Mouse (Mus musculus) limb, embryonic 15.5 days (tissue): ENCODE results near the gene Rnf5. TPM values are rescaled to one million over a fixed set of nuclear protein-coding genes. Genes with fewer than 3 reads are reported as not detected.

ENCODE experiments used
- ATAC-seq: fragments of 200-750 bp; cut with Nextera tagmentation; 2 replicates; pipeline ENCODE4 v1.8.0; 2017; ENCODE audit warnings: low read depth, moderate TSS enrichment; ENCODE audit not compliant: insufficient number of reproducible peaks, low FRiP score, low TSS enrichment
- H3K27ac ChIP-seq: fragments of 300-500 bp; sonication (generic); 2 replicates; pipeline ENCODE4 v1.5.1; 2015; ENCODE audit warnings: moderate library complexity, mild to moderate bottlenecking, inconsistent platforms
- H3K27me3 ChIP-seq: fragments of 300-500 bp; sonication (generic); 2 replicates; pipeline ENCODE4 v1.6.1; 2015; ENCODE audit warnings: inconsistent platforms
- H3K36me3 ChIP-seq: fragments of 300-500 bp; sonication (generic); 2 replicates; pipeline ENCODE4 v1.6.1; 2015; ENCODE audit warnings: inconsistent platforms
- H3K4me1 ChIP-seq: fragments of 300-500 bp; sonication (generic); 2 replicates; pipeline ENCODE4 v1.6.1; 2015; ENCODE audit warnings: inconsistent platforms
- H3K4me2 ChIP-seq: fragments of 300-500 bp; sonication (generic); 2 replicates; pipeline ENCODE4 v1.6.1; 2015; ENCODE audit warnings: mild to moderate bottlenecking, inconsistent platforms
- H3K4me3 ChIP-seq: fragments of 300-500 bp; sonication (generic); 2 replicates; pipeline ENCODE4 v1.5.1; 2015; ENCODE audit warnings: mild to moderate bottlenecking, inconsistent platforms
- H3K9ac ChIP-seq: fragments of 300-500 bp; sonication (generic); 2 replicates; pipeline ENCODE4 v1.6.1; 2015; ENCODE audit warnings: inconsistent platforms
- H3K9me3 ChIP-seq: fragments of 300-500 bp; sonication (generic); 2 replicates; pipeline ENCODE4 v1.6.1; 2016; ENCODE audit warnings: inconsistent platforms
- WGBS: fragments of 180-500 bp; shearing (Covaris S2); methylation state at CpG from one replicate; pipeline ENCODE4 v1.1.7; 2015; 5-methylcytosine and 5-hydroxymethylcytosine counted together
- polyA plus RNA-seq: library from polyadenylated mRNA; unstranded; fragments of >200 nt; fragmentation: Nextera tagmentation; extraction: Ambion mirVana; gene quantifications from 2 replicates; pipeline ENCODE4 v1.2.1, GENCODE M21; 2015

Rnf5 gene
- polyA plus RNA-seq, 1 experiment from 2014 or later = 107 TPM

- H3K9me3 ChIP-seq = no peaks in the 10 kb centered on the region
- no peaks in the 10 kb centered on the region for H3K27me3 ChIP-seq
- peak overlapping the region; percentile 94 for H3K9ac ChIP-seq
- peaks cover 53% of the 10 kb centered on the region for H3K4me1 ChIP-seq
- H3K36me3 ChIP-seq = no peaks in the 10 kb centered on the region
- peak overlapping the region; percentile 98 for H3K27ac ChIP-seq
- H3K4me3 ChIP-seq = peak overlapping the region; percentile 86
- peak overlapping the region; percentile 93 for H3K4me2 ChIP-seq
- WGBS = 5% methylated on average over 19 of the region's 19 CpGs
- ATAC-seq = no peak
Measured at GRCm38 (mm10) chr17:34587814-34588213, 15.7 kb downstream of the Rnf5 start.

GRCm38 (mm10) chr17:34587423-34587811 lies 16.1 kb downstream of the Rnf5 start:
- Histone ChIP-seq H3K9me3 (no peaks in the 10 kb centered on the region), H3K4me1 (peaks cover 53% of the 10 kb centered on the region), H3K4me2 (peak overlapping the region; percentile 93), H3K9ac (peak overlapping the region; percentile 94), H3K27ac (peak overlapping the region; percentile 98), H3K27me3 (no peaks in the 10 kb centered on the region), H3K36me3 (no peaks in the 10 kb centered on the region), H3K4me3 (peak overlapping the region; percentile 86)
- ATAC-seq = peak; percentile 84
- WGBS = under 1% methylated on average over 46 of the region's 50 CpGs

GRCm38 (mm10) chr17:34586796-34587422 lies 16.6 kb downstream of the Rnf5 start:
- no peaks in the 10 kb centered on the region for H3K36me3 ChIP-seq
- peak overlapping the region; percentile 93 for H3K4me2 ChIP-seq
- peaks cover 53% of the 10 kb centered on the region for H3K4me1 ChIP-seq
- H3K27me3 ChIP-seq = no peaks in the 10 kb centered on the region
- WGBS = under 1% methylated on average over 38 of the region's 38 CpGs
- ATAC-seq = peak; percentile 83
- peak overlapping the region; percentile 71 for H3K9ac ChIP-seq
- H3K4me3 ChIP-seq = peak overlapping the region; percentile 86
- no peaks in the 10 kb centered on the region for H3K9me3 ChIP-seq
- H3K27ac ChIP-seq = peak overlapping the region; percentile 98

- ATAC-seq = no peak
- WGBS = 27% methylated on average over 32 of the region's 32 CpGs
- H3K4me3 ChIP-seq = peak overlapping the region; percentile 86
- H3K9me3 ChIP-seq = no peaks in the 10 kb centered on the region
- H3K9ac ChIP-seq = peak overlapping the region; percentile 71
- H3K4me2 ChIP-seq = peak overlapping the region; percentile 93
- no peaks in the 10 kb centered on the region for H3K27me3 ChIP-seq
- no peaks in the 10 kb centered on the region for H3K36me3 ChIP-seq
- peaks cover 47% of the 10 kb centered on the region for H3K4me1 ChIP-seq
- peak overlapping the region; percentile 98 for H3K27ac ChIP-seq
Measured at GRCm38 (mm10) chr17:34585877-34586771, 17.4 kb downstream of the Rnf5 start.

- Histone ChIP-seq H3K4me3 (no peak overlapping the region), H3K9me3 (no peaks in the 10 kb centered on the region), H3K27ac (no peak overlapping the region), H3K9ac (no peak overlapping the region), H3K27me3 (no peaks in the 10 kb centered on the region), H3K4me1 (peaks cover 38% of the 10 kb centered on the region), H3K4me2 (no peak overlapping the region), H3K36me3 (no peaks in the 10 kb centered on the region)
- no peak for ATAC-seq
- 87% methylated on average over 8 of the region's 8 CpGs for WGBS
Measured at GRCm38 (mm10) chr17:34585121-34585520, 18.4 kb downstream of the Rnf5 start.

- no peak overlapping the region for H3K4me3 ChIP-seq
- H3K27ac ChIP-seq = no peak overlapping the region
- no peak overlapping the region for H3K9ac ChIP-seq
- H3K4me2 ChIP-seq = no peak overlapping the region
- WGBS = 93% methylated on average over 8 of the region's 8 CpGs
- peaks cover 25% of the 10 kb centered on the region for H3K4me1 ChIP-seq
- no peaks in the 10 kb centered on the region for H3K27me3 ChIP-seq
- H3K36me3 ChIP-seq = no peaks in the 10 kb centered on the region
- ATAC-seq = no peak
- no peaks in the 10 kb centered on the region for H3K9me3 ChIP-seq
Measured at GRCm38 (mm10) chr17:34583819-34584218, 19.7 kb downstream of the Rnf5 start.

GRCm38 (mm10) chr17:34583397-34583796 lies 20.1 kb downstream of the Rnf5 start:
- H3K4me3 ChIP-seq = no peak overlapping the region
- ATAC-seq = no peak
- no peaks in the 10 kb centered on the region for H3K36me3 ChIP-seq
- H3K4me1 ChIP-seq = peaks cover 21% of the 10 kb centered on the region
- 59% methylated on average over 7 of the region's 7 CpGs for WGBS
- no peaks in the 10 kb centered on the region for H3K9me3 ChIP-seq
- no peaks in the 10 kb centered on the region for H3K27me3 ChIP-seq
- no peak overlapping the region for H3K9ac ChIP-seq
- H3K27ac ChIP-seq = no peak overlapping the region
- no peak overlapping the region for H3K4me2 ChIP-seq

GRCm38 (mm10) chr17:34582528-34582927 lies 21.0 kb downstream of the Rnf5 start:
- Histone ChIP-seq H3K4me2 (no peak overlapping the region), H3K36me3 (no peaks in the 10 kb centered on the region), H3K4me3 (no peak overlapping the region), H3K9me3 (no peaks in the 10 kb centered on the region), H3K27me3 (no peaks in the 10 kb centered on the region), H3K9ac (no peak overlapping the region), H3K4me1 (peaks cover 15% of the 10 kb centered on the region), H3K27ac (no peak overlapping the region)
- WGBS = 80% methylated on average over 12 of the region's 12 CpGs
- ATAC-seq = no peak

- Histone ChIP-seq H3K27ac (no peak overlapping the region), H3K4me3 (no peak overlapping the region), H3K27me3 (no peaks in the 10 kb centered on the region), H3K9me3 (no peaks in the 10 kb centered on the region), H3K4me2 (no peak overlapping the region), H3K4me1 (peaks cover 6% of the 10 kb centered on the region; the same call in 1 of the 2 replicates), H3K9ac (no peak overlapping the region), H3K36me3 (no peaks in the 10 kb centered on the region)
- 89% methylated on average over 3 of the region's 3 CpGs for WGBS
- ATAC-seq = no peak
Measured at GRCm38 (mm10) chr17:34578070-34578469, 25.4 kb downstream of the Rnf5 start.

- no peak overlapping the region for H3K9ac ChIP-seq
- no peak overlapping the region for H3K4me2 ChIP-seq
- H3K36me3 ChIP-seq = no peaks in the 10 kb centered on the region
- no peaks in the 10 kb centered on the region for H3K9me3 ChIP-seq
- peaks cover 6% of the 10 kb centered on the region; the same call in 1 of the 2 replicates for H3K4me1 ChIP-seq
- H3K27ac ChIP-seq = 0 out of 2 replicates have a peak overlapping the region, but pooled peaks have one; percentile 0
- H3K4me3 ChIP-seq = no peak overlapping the region
- 46% methylated on average over 5 of the region's 5 CpGs for WGBS
- H3K27me3 ChIP-seq = no peaks in the 10 kb centered on the region
- no peak for ATAC-seq
Measured at GRCm38 (mm10) chr17:34576577-34576976, 26.9 kb downstream of the Rnf5 start.

- H3K9me3 ChIP-seq = no peaks in the 10 kb centered on the region
- no peak overlapping the region for H3K27ac ChIP-seq
- peaks cover 6% of the 10 kb centered on the region; the same call in 1 of the 2 replicates for H3K4me1 ChIP-seq
- no peak for ATAC-seq
- H3K36me3 ChIP-seq = no peaks in the 10 kb centered on the region
- 0 out of 2 replicates have a peak, but pooled peaks cover 9% of the 10 kb centered on the region for H3K27me3 ChIP-seq
- no peak overlapping the region for H3K9ac ChIP-seq
- 13% methylated on average over 15 of the region's 15 CpGs for WGBS
- H3K4me3 ChIP-seq = no peak overlapping the region
- no peak overlapping the region for H3K4me2 ChIP-seq
Measured at GRCm38 (mm10) chr17:34572361-34572760, 31.1 kb downstream of the Rnf5 start.

- WGBS = 18% methylated on average over 5 of the region's 5 CpGs
- no peak overlapping the region for H3K27ac ChIP-seq
- no peak overlapping the region for H3K4me2 ChIP-seq
- H3K4me1 ChIP-seq = peaks cover 6% of the 10 kb centered on the region; the same call in 1 of the 2 replicates
- H3K4me3 ChIP-seq = no peak overlapping the region
- H3K36me3 ChIP-seq = no peaks in the 10 kb centered on the region
- H3K9me3 ChIP-seq = no peaks in the 10 kb centered on the region
- H3K27me3 ChIP-seq = 0 out of 2 replicates have a peak, but pooled peaks cover 14% of the 10 kb centered on the region
- H3K9ac ChIP-seq = no peak overlapping the region
- no peak for ATAC-seq
Measured at GRCm38 (mm10) chr17:34571875-34572274, 31.6 kb downstream of the Rnf5 start.
